Mouse (Mus musculus): ENCODE results near the gene Slco4a1. TPM values are rescaled to one million over a fixed set of nuclear protein-coding genes. Genes with fewer than 3 reads are reported as not detected.

Slco4a1 gene
- polyA plus RNA-seq, 1 experiment from 2014 or later: 1.5 TPM

GRCm38 (mm10) chr2:180428331-180428730 lies 27.7 kb upstream of the Slco4a1 start:
- Histone ChIP-seq H3K4me1 (replicated peaks; ENCODE audit: control insufficient read depth, insufficient read depth, low read length) (no peaks in the 10 kb centered on the region; the same call in 1 of the 2 replicates), H3K4me2 (no peak overlapping the region), H3K36me3 (ENCODE audit: control insufficient read depth, insufficient read depth, low read length) (no peaks in the 10 kb centered on the region), H3K9me3 (ENCODE audit: control insufficient read depth, low read length) (no peaks in the 10 kb centered on the region), H3K27me3 (replicated peaks; ENCODE audit: control insufficient read depth, insufficient read depth, low read length) (no peaks in the 10 kb centered on the region), H3K9ac (ENCODE audit: low read depth, low read length) (no peak overlapping the region), H3K4me3 (ENCODE audit: low read depth, low read length) (no peak overlapping the region), H3K27ac (ENCODE audit: low read depth, low read length) (no peak overlapping the region)
- DNase-seq (ENCODE audit: low spot score): no peak
- ATAC-seq (replicated peaks; ENCODE audit: low FRiP score): no peak
- WGBS: 22% methylated on average over 2 of the region's 2 CpGs

GRCm38 (mm10) chr2:180430648-180431047 lies 25.4 kb upstream of the Slco4a1 start:
- 65% methylated on average over 11 of the region's 11 CpGs for WGBS
- Histone ChIP-seq H3K4me3 (ENCODE audit: low read depth, low read length) (no peak overlapping the region), H3K9me3 (ENCODE audit: control insufficient read depth, low read length) (no peaks in the 10 kb centered on the region), H3K36me3 (ENCODE audit: control insufficient read depth, insufficient read depth, low read length) (no peaks in the 10 kb centered on the region), H3K4me2 (no peak overlapping the region), H3K27me3 (replicated peaks; ENCODE audit: control insufficient read depth, insufficient read depth, low read length) (no peaks in the 10 kb centered on the region), H3K9ac (ENCODE audit: low read depth, low read length) (no peak overlapping the region), H3K27ac (ENCODE audit: low read depth, low read length) (no peak overlapping the region), H3K4me1 (replicated peaks; ENCODE audit: control insufficient read depth, insufficient read depth, low read length) (peaks cover 4% of the 10 kb centered on the region; the same call in 1 of the 2 replicates)
- DNase-seq (ENCODE audit: low spot score) (no peak), ATAC-seq (replicated peaks; ENCODE audit: low FRiP score) (no peak)

GRCm38 (mm10) chr2:180432042-180432668 lies 23.9 kb upstream of the Slco4a1 start:
- H3K27ac ChIP-seq (ENCODE audit: low read depth, low read length): no peak overlapping the region
- no peaks in the 10 kb centered on the region for H3K9me3 ChIP-seq (ENCODE audit: control insufficient read depth, low read length)
- 20% methylated on average over 10 of the region's 10 CpGs for WGBS
- H3K4me2 ChIP-seq: no peak overlapping the region
- DNase-seq (ENCODE audit: low spot score) (peak; percentile 83), ATAC-seq (replicated peaks; ENCODE audit: low FRiP score) (peak; percentile 53; the same call in 1 of the 2 replicates)
- no peak overlapping the region for H3K9ac ChIP-seq (ENCODE audit: low read depth, low read length)
- no peaks in the 10 kb centered on the region for H3K36me3 ChIP-seq (ENCODE audit: control insufficient read depth, insufficient read depth, low read length)
- H3K27me3 ChIP-seq (replicated peaks; ENCODE audit: control insufficient read depth, insufficient read depth, low read length): no peaks in the 10 kb centered on the region
- peaks cover 9% of the 10 kb centered on the region for H3K4me1 ChIP-seq (replicated peaks; ENCODE audit: control insufficient read depth, insufficient read depth, low read length)
- H3K4me3 ChIP-seq (ENCODE audit: low read depth, low read length): no peak overlapping the region

GRCm38 (mm10) chr2:180432751-180433150 lies 23.3 kb upstream of the Slco4a1 start:
- DNase-seq (ENCODE audit: low spot score) (no peak), ATAC-seq (replicated peaks; ENCODE audit: low FRiP score) (no peak)
- Histone ChIP-seq H3K4me1 (replicated peaks; ENCODE audit: control insufficient read depth, insufficient read depth, low read length) (peaks cover 15% of the 10 kb centered on the region), H3K27ac (ENCODE audit: low read depth, low read length) (no peak overlapping the region), H3K4me2 (no peak overlapping the region), H3K36me3 (ENCODE audit: control insufficient read depth, insufficient read depth, low read length) (no peaks in the 10 kb centered on the region), H3K9me3 (ENCODE audit: control insufficient read depth, low read length) (no peaks in the 10 kb centered on the region), H3K9ac (ENCODE audit: low read depth, low read length) (no peak overlapping the region), H3K27me3 (replicated peaks; ENCODE audit: control insufficient read depth, insufficient read depth, low read length) (no peaks in the 10 kb centered on the region), H3K4me3 (ENCODE audit: low read depth, low read length) (no peak overlapping the region)
- 68% methylated on average over 10 of the region's 10 CpGs for WGBS

- H3K9me3 ChIP-seq (ENCODE audit: control insufficient read depth, low read length): no peaks in the 10 kb centered on the region
- H3K27ac ChIP-seq (ENCODE audit: low read depth, low read length): no peak overlapping the region
- DNase-seq (ENCODE audit: low spot score) (no peak), ATAC-seq (replicated peaks; ENCODE audit: low FRiP score) (no peak)
- 70% methylated on average over 7 of the region's 7 CpGs for WGBS
- H3K36me3 ChIP-seq (ENCODE audit: control insufficient read depth, insufficient read depth, low read length): no peaks in the 10 kb centered on the region
- H3K4me2 ChIP-seq: no peak overlapping the region
- H3K9ac ChIP-seq (ENCODE audit: low read depth, low read length): no peak overlapping the region
- no peak overlapping the region for H3K4me3 ChIP-seq (ENCODE audit: low read depth, low read length)
- peaks cover 20% of the 10 kb centered on the region for H3K4me1 ChIP-seq (replicated peaks; ENCODE audit: control insufficient read depth, insufficient read depth, low read length)
- no peaks in the 10 kb centered on the region for H3K27me3 ChIP-seq (replicated peaks; ENCODE audit: control insufficient read depth, insufficient read depth, low read length)
These were observed 22.7 kb upstream of the Slco4a1 start for GRCm38 (mm10) chr2:180433350-180433749.

- Histone ChIP-seq H3K36me3 (ENCODE audit: control insufficient read depth, insufficient read depth, low read length) (no peaks in the 10 kb centered on the region), H3K4me3 (ENCODE audit: low read depth, low read length) (no peak overlapping the region), H3K9me3 (ENCODE audit: control insufficient read depth, low read length) (no peaks in the 10 kb centered on the region), H3K27ac (ENCODE audit: low read depth, low read length) (no peak overlapping the region), H3K9ac (ENCODE audit: low read depth, low read length) (no peak overlapping the region), H3K4me2 (no peak overlapping the region), H3K27me3 (replicated peaks; ENCODE audit: control insufficient read depth, insufficient read depth, low read length) (no peaks in the 10 kb centered on the region), H3K4me1 (replicated peaks; ENCODE audit: control insufficient read depth, insufficient read depth, low read length) (peaks cover 23% of the 10 kb centered on the region)
- WGBS: 48% methylated on average over 4 of the region's 4 CpGs
- DNase-seq (ENCODE audit: low spot score) (no peak), ATAC-seq (replicated peaks; ENCODE audit: low FRiP score) (no peak)
These were observed 20.6 kb upstream of the Slco4a1 start for GRCm38 (mm10) chr2:180435341-180435926.

- Histone ChIP-seq H3K4me2 (peak overlapping the region; percentile 17; the same call in 1 of the 2 replicates), H3K4me1 (replicated peaks; ENCODE audit: control insufficient read depth, insufficient read depth, low read length) (peaks cover 23% of the 10 kb centered on the region), H3K9me3 (ENCODE audit: control insufficient read depth, low read length) (no peaks in the 10 kb centered on the region), H3K27ac (ENCODE audit: low read depth, low read length) (peak overlapping the region; percentile 63), H3K27me3 (replicated peaks; ENCODE audit: control insufficient read depth, insufficient read depth, low read length) (no peaks in the 10 kb centered on the region), H3K9ac (ENCODE audit: low read depth, low read length) (no peak overlapping the region), H3K36me3 (ENCODE audit: control insufficient read depth, insufficient read depth, low read length) (no peaks in the 10 kb centered on the region), H3K4me3 (ENCODE audit: low read depth, low read length) (no peak overlapping the region)
- 39% methylated on average over 5 of the region's 5 CpGs for WGBS
- ATAC-seq (replicated peaks; ENCODE audit: low FRiP score) (peak; percentile 56), DNase-seq (ENCODE audit: low spot score) (no peak)
These were observed 18.7 kb upstream of the Slco4a1 start for GRCm38 (mm10) chr2:180437149-180437864.

GRCm38 (mm10) chr2:180439791-180440190 lies 16.3 kb upstream of the Slco4a1 start:
- no peak overlapping the region for H3K4me2 ChIP-seq
- DNase-seq (ENCODE audit: low spot score) (no peak), ATAC-seq (replicated peaks; ENCODE audit: low FRiP score) (no peak)
- H3K4me3 ChIP-seq (ENCODE audit: low read depth, low read length): no peak overlapping the region
- no peak overlapping the region for H3K27ac ChIP-seq (ENCODE audit: low read depth, low read length)
- no peaks in the 10 kb centered on the region for H3K9me3 ChIP-seq (ENCODE audit: control insufficient read depth, low read length)
- no peaks in the 10 kb centered on the region for H3K27me3 ChIP-seq (replicated peaks; ENCODE audit: control insufficient read depth, insufficient read depth, low read length)
- H3K9ac ChIP-seq (ENCODE audit: low read depth, low read length): no peak overlapping the region
- peaks cover 23% of the 10 kb centered on the region for H3K4me1 ChIP-seq (replicated peaks; ENCODE audit: control insufficient read depth, insufficient read depth, low read length)
- WGBS: 41% methylated on average over 3 of the region's 3 CpGs
- H3K36me3 ChIP-seq (ENCODE audit: control insufficient read depth, insufficient read depth, low read length): no peaks in the 10 kb centered on the region
